In the genomic region with DNA sequence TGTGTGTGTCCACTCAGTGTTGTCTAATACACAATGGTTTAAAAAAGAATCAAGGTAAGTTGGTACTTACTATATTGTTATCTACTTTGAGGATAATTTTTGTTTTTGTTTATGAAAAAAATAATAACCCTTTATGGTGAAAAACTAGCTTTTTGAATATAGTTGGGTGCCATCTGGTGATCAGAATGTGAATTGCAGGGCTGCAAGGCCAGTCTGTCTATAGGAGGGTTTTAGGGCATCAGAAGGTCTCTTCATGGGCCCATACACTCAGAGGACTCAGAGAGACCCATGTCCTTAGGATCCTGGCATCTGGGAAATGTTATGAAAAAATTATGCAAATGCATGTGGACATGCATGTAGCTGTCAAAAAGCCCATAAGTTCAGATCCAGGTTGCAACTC, we compare ENCODE assay signal across 9 mouse cellular contexts. TPM values are rescaled to one million over a fixed set of nuclear protein-coding genes. Genes with fewer than 3 reads are reported as not detected.
DNase-seq lines count a peak whose midpoint lies in the region; ATAC-seq lines count a peak whose summit lies in the region.
"Had no signal": no experiment of that assay in that cellular context is flagged by ENCODE, and none has a peak within 500 bp of the region (broad histone marks: within the 10 kb centered on the region; RNA-seq: fewer than 3 reads in every experiment).

No protein-coding gene starts in this region.

- no peaks in the 10 kb centered on the region for H3K36me3 ChIP-seq in forebrain, embryonic 15.5 days
- no peaks in the 10 kb centered on the region for H3K36me3 ChIP-seq in forebrain, embryonic 12.5 days (replicated peaks)
- no peaks in the 10 kb centered on the region for H3K36me3 ChIP-seq in midbrain, embryonic 10.5 days
- no peaks in the 10 kb centered on the region for H3K36me3 ChIP-seq in midbrain, embryonic 13.5 days
- H3K36me3 ChIP-seq: heart, embryonic 15.5 days had no signal

- H3K4me1 ChIP-seq in forebrain, embryonic 15.5 days = no peaks in the 10 kb centered on the region
- no peaks in the 10 kb centered on the region for H3K4me1 ChIP-seq in forebrain, embryonic 12.5 days
- H3K4me1 ChIP-seq in midbrain, embryonic 10.5 days = no peaks in the 10 kb centered on the region
- no peaks in the 10 kb centered on the region for H3K4me1 ChIP-seq in midbrain, embryonic 13.5 days (replicated peaks)
- H3K4me1 ChIP-seq: heart, embryonic 15.5 days had no signal

- ATAC-seq in forebrain, embryonic 15.5 days (replicated peaks) = peak; percentile 75
- no peak for ATAC-seq in forebrain, embryonic 12.5 days (ENCODE audit: low FRiP score)
- no peak for ATAC-seq in midbrain, embryonic 13.5 days
- no peak for ATAC-seq in megakaryocyte, adult 5-6 weeks (ENCODE audit: poor library complexity, severe bottlenecking)

- H3K4me3 ChIP-seq in forebrain, embryonic 15.5 days = no peak overlapping the region
- no peak overlapping the region for H3K4me3 ChIP-seq in forebrain, embryonic 12.5 days (replicated peaks)
- no peak overlapping the region for H3K4me3 ChIP-seq in midbrain, embryonic 10.5 days
- H3K4me3 ChIP-seq in midbrain, embryonic 13.5 days (replicated peaks) = no peak overlapping the region
- H3K4me3 ChIP-seq: heart, embryonic 15.5 days had no signal

- H3K27ac ChIP-seq in forebrain, embryonic 15.5 days (replicated peaks) = no peak overlapping the region
- H3K27ac ChIP-seq in forebrain, embryonic 12.5 days = no peak overlapping the region
- H3K27ac ChIP-seq in midbrain, embryonic 10.5 days (replicated peaks) = no peak overlapping the region
- no peak overlapping the region for H3K27ac ChIP-seq in midbrain, embryonic 13.5 days
- H3K27ac ChIP-seq: heart, embryonic 15.5 days had no signal

- peak; percentile 15 for DNase-seq in midbrain, embryonic 10.5 days (ENCODE audit: low spot score)
- DNase-seq in adrenal gland, postnatal 25 days = peak; percentile 20
- peak; percentile 5 to 54 for DNase-seq in heart, postnatal 36 days
- peak; percentile 19 for DNase-seq in lung, postnatal 10 days

- no peak overlapping the region for H3K9ac ChIP-seq in forebrain, embryonic 15.5 days (replicated peaks)
- no peak overlapping the region for H3K9ac ChIP-seq in forebrain, embryonic 12.5 days
- no peak overlapping the region for H3K9ac ChIP-seq in midbrain, embryonic 13.5 days (replicated peaks)
- H3K9ac ChIP-seq: heart, embryonic 15.5 days had no signal

- intact Hi-C loops in heart, postnatal 36 days (cut with DNase I) = loop anchor here (1.0 to 2.0 kb wide), 2 partner anchors 66 to 107 kb away; no protein-coding TSS in a partner anchor

- H3K4me2 ChIP-seq in forebrain, embryonic 15.5 days (replicated peaks) = no peak overlapping the region
- no peak overlapping the region for H3K4me2 ChIP-seq in forebrain, embryonic 12.5 days
- no peak overlapping the region for H3K4me2 ChIP-seq in midbrain, embryonic 13.5 days (replicated peaks)
- H3K4me2 ChIP-seq: heart, embryonic 15.5 days had no signal

- H3K9me3 ChIP-seq in forebrain, embryonic 15.5 days = no peaks in the 10 kb centered on the region
- H3K9me3 ChIP-seq in forebrain, embryonic 12.5 days = no peaks in the 10 kb centered on the region
- H3K9me3 ChIP-seq in midbrain, embryonic 10.5 days (replicated peaks) = no peaks in the 10 kb centered on the region
- no peaks in the 10 kb centered on the region for H3K9me3 ChIP-seq in midbrain, embryonic 13.5 days
- H3K9me3 ChIP-seq: heart, embryonic 15.5 days had no signal

- no peaks in the 10 kb centered on the region; the same call in 1 of the 2 replicates for H3K27me3 ChIP-seq in forebrain, embryonic 15.5 days
- no peaks in the 10 kb centered on the region for H3K27me3 ChIP-seq in forebrain, embryonic 12.5 days
- no peaks in the 10 kb centered on the region for H3K27me3 ChIP-seq in midbrain, embryonic 10.5 days (ENCODE audit: low read depth, poor library complexity, severe bottlenecking)
- no peaks in the 10 kb centered on the region for H3K27me3 ChIP-seq in midbrain, embryonic 13.5 days
- H3K27me3 ChIP-seq: heart, embryonic 15.5 days had no signal

RNA-seq across cellular contexts. Expression of gene Bex3, which starts 34.2 kb away (rescaled TPM):
- polyA plus RNA-seq in forebrain, embryonic 15.5 days (2015; fragmentation: Nextera tagmentation; extraction: Ambion mirVana) = 564 and 580 TPM in 2 replicates
- polyA plus RNA-seq in forebrain, embryonic 12.5 days (2016; fragmentation: Nextera tagmentation; extraction: Ambion mirVana) = 632 and 641 TPM in 2 replicates
- polyA plus RNA-seq in midbrain, embryonic 10.5 days (2016; fragmentation: Nextera tagmentation; extraction: Ambion mirVana) = 627 and 636 TPM in 2 replicates
- polyA plus RNA-seq in midbrain, embryonic 13.5 days (2015; fragmentation: Nextera tagmentation; extraction: Ambion mirVana) = 705 TPM in 2 replicates
- total RNA-seq in adrenal gland, postnatal 25 days (2021) = 128 and 147 TPM in 2 replicates
- total RNA-seq in heart, postnatal 36 days (2021) = 10 to 100 TPM in 1 of 2 experiments, 1 to 10 TPM in 1; 8.3 to 15.1 TPM
- 55.7 and 64.5 TPM in 2 replicates for total RNA-seq in megakaryocyte, adult 5-6 weeks (2015)
- total RNA-seq in megakaryocyte, adult 5-6 weeks (2017) = 38.5 and 38.8 TPM in 2 replicates

RNA-seq across cellular contexts. Expression of gene Tceal9, which starts 59.4 kb away (rescaled TPM):
- polyA plus RNA-seq in forebrain, embryonic 15.5 days (2015; fragmentation: Nextera tagmentation; extraction: Ambion mirVana) = 319 and 325 TPM in 2 replicates
- polyA plus RNA-seq in forebrain, embryonic 12.5 days (2016; fragmentation: Nextera tagmentation; extraction: Ambion mirVana) = 411 and 412 TPM in 2 replicates
- polyA plus RNA-seq in midbrain, embryonic 10.5 days (2016; fragmentation: Nextera tagmentation; extraction: Ambion mirVana) = 328 and 332 TPM in 2 replicates
- polyA plus RNA-seq in midbrain, embryonic 13.5 days (2015; fragmentation: Nextera tagmentation; extraction: Ambion mirVana) = 354 and 388 TPM in 2 replicates
- total RNA-seq in adrenal gland, postnatal 25 days (2021) = 363 and 423 TPM in 2 replicates
- total RNA-seq in heart, postnatal 36 days (2021) = 10 to 100 TPM; 26.8 to 32.9 TPM
- total RNA-seq in megakaryocyte, adult 5-6 weeks (2015) = 75.3 and 100 TPM in 2 replicates
- 127 and 154 TPM in 2 replicates for total RNA-seq in megakaryocyte, adult 5-6 weeks (2017)
